Mouse (Mus musculus): ENCODE results near the gene Satl1.

- no peak for TF ChIP-seq POLR2A (IDR thresholded peaks at IDR 0.05; ENCODE audit: control insufficient read depth, low read depth, low read length)
- TF ChIP-seq CTCF (IDR thresholded peaks at IDR 0.05; ENCODE audit: control insufficient read depth, insufficient read depth, insufficient replicate concordance, low read depth, low read length): no peak
Observed at GRCm38 (mm10) chrX:112438064-112438463, 31.5 kb upstream of the Satl1 start.

Data from testis, adult 2 months (tissue).